In genomic region chr4:154335761-154336160, GRCm38 (mm10) we compare ENCODE assay signal across 8 mouse cellular contexts. TPM values are rescaled to one million over a fixed set of nuclear protein-coding genes. Genes with fewer than 3 reads are reported as not detected.
DNase-seq lines count a peak whose midpoint lies in the region; ATAC-seq and TF ChIP-seq lines count a peak whose summit lies in the region.

B230104I21Rik (plus strand) TSS chr4:154336127.

- H3K4me3 ChIP-seq in cerebellum, adult 2 months (replicated peaks; ENCODE audit: insufficient read depth, low read depth, low read length), result peak within 1 kb of the TSS; percentile 58
- peak within 1 kb of the TSS; percentile 68 for H3K4me3 ChIP-seq in testis, adult 2 months (ENCODE audit: control insufficient read depth, low read depth, low read length)
- peak within 1 kb of the TSS; percentile 20 for H3K4me3 ChIP-seq in neural tube, embryonic 13.5 days

- no peak for TF ChIP-seq CTCF in cerebellum, adult 2 months (IDR thresholded peaks at IDR 0.05; ENCODE audit: borderline replicate concordance, insufficient read depth, low read depth, low read length)
- TF ChIP-seq CTCF in testis, adult 2 months (IDR thresholded peaks at IDR 0.05; ENCODE audit: control insufficient read depth, insufficient read depth, insufficient replicate concordance, low read depth, low read length), result no peak

- H3K36me3 ChIP-seq in testis, adult 2 months (ENCODE audit: control insufficient read depth, insufficient read depth, low read length), result no peaks in the 10 kb centered on the region
- no peaks in the 10 kb centered on the region for H3K36me3 ChIP-seq in neural tube, embryonic 13.5 days

- peak within 1 kb of the TSS; percentile 38 for H3K4me2 ChIP-seq in neural tube, embryonic 13.5 days

- no peaks in the 10 kb centered on the region for H3K4me1 ChIP-seq in cerebellum, adult 2 months (ENCODE audit: control insufficient read depth, insufficient read depth, low read length)
- H3K4me1 ChIP-seq in testis, adult 2 months (ENCODE audit: control insufficient read depth, insufficient read depth, low read length), result peaks cover 15% of the 10 kb centered on the region
- H3K4me1 ChIP-seq in neural tube, embryonic 13.5 days (replicated peaks), result peaks cover 67% of the 10 kb centered on the region

- peak within 1 kb of the TSS; percentile 52 for H3K9ac ChIP-seq in neural tube, embryonic 13.5 days

- H3K27me3 ChIP-seq in cerebellum, adult 2 months (ENCODE audit: control insufficient read depth, insufficient read depth, low read length), result no peaks in the 10 kb centered on the region
- H3K27me3 ChIP-seq in testis, adult 2 months (ENCODE audit: control insufficient read depth, insufficient read depth, low read length), result no peaks in the 10 kb centered on the region
- H3K27me3 ChIP-seq in neural tube, embryonic 13.5 days, result peaks cover 66% of the 10 kb centered on the region

- peak; percentile 33 for ATAC-seq in neural tube, embryonic 13.5 days (ENCODE audit: low read depth)
- ATAC-seq in granulocyte monocyte progenitor cell, adult 5-6 weeks (replicated peaks; ENCODE audit: poor library complexity, severe bottlenecking), result no peak

- WGBS in cerebellum, adult 2 months, result 24% methylated on average over 12 of the region's 12 CpGs
- 24% methylated on average over 12 of the region's 12 CpGs for WGBS in neural tube, embryonic 13.5 days

- no peaks in the 10 kb centered on the region for H3K9me3 ChIP-seq in neural tube, embryonic 13.5 days

- peak in 1 of 2 experiments; percentile 17 for DNase-seq in cerebellum, adult 2 months
- no peak for DNase-seq in cerebellum, postnatal 25 days
- no peak for DNase-seq in testis, postnatal 10 days (ENCODE audit: low spot score)
- DNase-seq in left cerebral cortex, adult 8-10 months (ENCODE audit: low spot score in 2 of 2), result peak; percentile 13 to 66
- DNase-seq in spleen, postnatal 4 days (ENCODE audit: low spot score in 2 of 2), result no peak

- H3K27ac ChIP-seq in cerebellum, adult 2 months (ENCODE audit: insufficient read depth, low read length), result peak within 1 kb of the TSS; percentile 11; the same call in 1 of the 2 replicates
- H3K27ac ChIP-seq in testis, adult 2 months (ENCODE audit: control insufficient read depth, insufficient read depth, low read depth, low read length), result peak within 1 kb of the TSS; percentile 49; the same call in 1 of the 2 replicates
- peak within 1 kb of the TSS; percentile 52 for H3K27ac ChIP-seq in neural tube, embryonic 13.5 days (replicated peaks)

- no peak for TF ChIP-seq POLR2A in cerebellum, adult 2 months (IDR thresholded peaks at IDR 0.05; ENCODE audit: borderline replicate concordance, insufficient read depth, low read length)
- no peak for TF ChIP-seq POLR2A in testis, adult 2 months (IDR thresholded peaks at IDR 0.05; ENCODE audit: control insufficient read depth, low read depth, low read length)

RNA-seq across cellular contexts. Expression of gene B230104I21Rik, which starts in this region (rescaled TPM):
- polyA plus RNA-seq in cerebellum, adult 2 months (2012; rRNA removed), result 0.13 TPM in 2 replicates
- 0.34 and 0.57 TPM in 2 replicates for polyA plus RNA-seq in testis, adult 2 months (2012; rRNA removed)
- total RNA-seq in left cerebral cortex, adult 8-10 months (2022), result not detected
- not detected in 2 replicates for polyA plus RNA-seq in neural tube, embryonic 13.5 days (2015; fragmentation: Nextera tagmentation; extraction: Ambion mirVana)
- not detected in 2 replicates for total RNA-seq in granulocyte monocyte progenitor cell, adult 5-6 weeks (2014; fragmentation: Nextera tagmentation)
- not detected in 2 replicates for total RNA-seq in granulocyte monocyte progenitor cell, adult 5-6 weeks (2017)

Comparison
In these comparisons a context has a peak if more than half of its experiments do, and no peak if none do; other contexts are left out.
1. Peak in DNase-seq in left cerebral cortex, adult 8-10 months; RNA of the gene not detected or under 1 TPM.
2. Peak in ATAC-seq, H3K4me3 ChIP-seq, H3K27ac ChIP-seq, H3K9ac ChIP-seq and H3K4me2 ChIP-seq in neural tube, embryonic 13.5 days; RNA of the gene not detected or under 1 TPM.